Comparison of ENCODE assay signal across 8 mouse cellular contexts in genomic region chr12:4507461-4507860, GRCm38 (mm10). TPM values are rescaled to one million over a fixed set of nuclear protein-coding genes. Genes with fewer than 3 reads are reported as not detected.
A peak's percentile ranks its signal among the peaks of the same experiment; 100 is the strongest.
DNase-seq lines count a peak whose midpoint lies in the region; ATAC-seq and TF ChIP-seq lines count a peak whose summit lies in the region.
"Had no signal": no experiment of that assay in that cellular context is flagged by ENCODE, and none has a peak within 500 bp of the region (broad histone marks: within the 10 kb centered on the region; RNA-seq: fewer than 3 reads in every experiment).

No protein-coding gene starts in this region.

- H3K9me3 ChIP-seq in intestine, embryonic 14.5 days (ENCODE audit: control insufficient read depth, low read length) = no peaks in the 10 kb centered on the region
- no peaks in the 10 kb centered on the region for H3K9me3 ChIP-seq in intestine, embryonic 16.5 days (ENCODE audit: control insufficient read depth, low read length)
- H3K9me3 ChIP-seq: limb, embryonic 15.5 days had no signal

- H3K27ac ChIP-seq in intestine, embryonic 14.5 days (ENCODE audit: low read depth) = no peak overlapping the region
- H3K27ac ChIP-seq in intestine, embryonic 16.5 days (ENCODE audit: low read length) = no peak overlapping the region
- H3K27ac ChIP-seq in left cerebral cortex, adult 2 months = peak overlapping the region; percentile 61; the same call in 1 of the 2 replicates
- H3K27ac ChIP-seq: limb, embryonic 15.5 days had no signal

- no peaks in the 10 kb centered on the region for H3K4me1 ChIP-seq in intestine, embryonic 14.5 days (replicated peaks; ENCODE audit: control insufficient read depth, insufficient read depth, low read length)
- H3K4me1 ChIP-seq in intestine, embryonic 16.5 days (ENCODE audit: control insufficient read depth, insufficient read depth, low read length) = no peaks in the 10 kb centered on the region

- no peaks in the 10 kb centered on the region for H3K27me3 ChIP-seq in intestine, embryonic 14.5 days (replicated peaks; ENCODE audit: control insufficient read depth, insufficient read depth, low read length)
- no peaks in the 10 kb centered on the region for H3K27me3 ChIP-seq in intestine, embryonic 16.5 days (replicated peaks; ENCODE audit: control insufficient read depth, insufficient read depth, low read length)
- H3K27me3 ChIP-seq: limb, embryonic 15.5 days had no signal

- no peak for ATAC-seq in intestine, embryonic 14.5 days (replicated peaks; ENCODE audit: low FRiP score, low TSS enrichment, low read depth)
- ATAC-seq in intestine, embryonic 16.5 days = no peak
- ATAC-seq in erythroblast, adult 5-6 weeks (replicated peaks; ENCODE audit: low FRiP score, poor library complexity, severe bottlenecking) = no peak

- WGBS in intestine, embryonic 14.5 days = 32% methylated on average over 6 of the region's 6 CpGs
- WGBS in intestine, embryonic 16.5 days = 30% methylated on average over 6 of the region's 6 CpGs

- intact Hi-C loops in left cerebral cortex, adult 2 months (cut with DNase I) = no loop called here

- no peak overlapping the region for H3K4me2 ChIP-seq in intestine, embryonic 14.5 days (ENCODE audit: low read length)
- no peak overlapping the region for H3K4me2 ChIP-seq in intestine, embryonic 16.5 days (ENCODE audit: low read depth, low read length)
- H3K4me2 ChIP-seq: limb, embryonic 15.5 days had no signal

- peak; percentile 29 for DNase-seq in intestine, embryonic 14.5 days (ENCODE audit: low spot score)
- DNase-seq in cerebellum, postnatal 10 days = peak; percentile 17 to 57
- peak; percentile 22 to 38 for DNase-seq in left cerebral cortex, adult 2 months (ENCODE audit: extremely low spot score in 1 of 2, low spot score in 2 of 2)
- DNase-seq in right cerebral cortex, postnatal 10 days (ENCODE audit: low spot score in 2 of 2) = peak; percentile 70 to 71
- DNase-seq in testis, postnatal 14 days (ENCODE audit: low spot score) = no peak

- no peak for TF ChIP-seq CTCF in left cerebral cortex, adult 2 months (IDR thresholded peaks at IDR 0.05)

- H3K9ac ChIP-seq in intestine, embryonic 14.5 days (ENCODE audit: low read length) = no peak overlapping the region
- H3K9ac ChIP-seq in intestine, embryonic 16.5 days (ENCODE audit: low read depth, low read length) = no peak overlapping the region
- H3K9ac ChIP-seq: limb, embryonic 15.5 days had no signal

- H3K4me3 ChIP-seq in intestine, embryonic 14.5 days (ENCODE audit: low read depth, low read length) = no peak overlapping the region
- no peak overlapping the region for H3K4me3 ChIP-seq in intestine, embryonic 16.5 days (ENCODE audit: low read length)
- H3K4me3 ChIP-seq in left cerebral cortex, adult 2 months = no peak overlapping the region
- H3K4me3 ChIP-seq: limb, embryonic 15.5 days had no signal

- H3K36me3 ChIP-seq in intestine, embryonic 14.5 days (ENCODE audit: control insufficient read depth, insufficient read depth, low read length) = no peaks in the 10 kb centered on the region
- H3K36me3 ChIP-seq in intestine, embryonic 16.5 days (ENCODE audit: control insufficient read depth, insufficient read depth, low read length) = no peaks in the 10 kb centered on the region
- H3K36me3 ChIP-seq: limb, embryonic 15.5 days had no signal

RNA-seq across cellular contexts. Expression of gene Ncoa1, which starts 30.5 kb away (rescaled TPM):
- 9.5 and 10.3 TPM in 2 replicates for polyA plus RNA-seq in intestine, embryonic 14.5 days (2014; fragmentation: Nextera tagmentation; extraction: Ambion mirVana)
- 4.7 and 4.9 TPM in 2 replicates for polyA plus RNA-seq in intestine, embryonic 16.5 days (2015; fragmentation: Nextera tagmentation; extraction: Ambion mirVana)
- 100 to 1,000 TPM; 109 to 115 TPM for total RNA-seq in left cerebral cortex, adult 2 months (2021)
- total RNA-seq in erythroblast, adult 5-6 weeks (2015; ENCODE audit: low replicate concordance) = 6.9 and 23.2 TPM in 2 replicates
- total RNA-seq in erythroblast, adult 5-6 weeks (2017; ENCODE audit: low replicate concordance) = 3.1 and 7.5 TPM in 2 replicates

Comparison
In these comparisons a context has a peak if more than half of its experiments do, and no peak if none do; other contexts are left out.
1. RNA of gene Ncoa1, which starts 30.5 kb away (total RNA-seq): 109 to 115 TPM in left cerebral cortex, adult 2 months; 3.1 to 23.2 TPM in erythroblast, adult 5-6 weeks; every median in the first group is over 4 times any median in the second.